Mouse (Mus musculus): ENCODE data around the gene Klhdc4.

Klhdc4 gene

GRCm38 (mm10) chr8:121850018-121850417 is 20.6 kb upstream of the Klhdc4 start:
- DNase-seq (ENCODE audit: low read depth, low spot score) = peak; percentile 83

- no peak for DNase-seq (ENCODE audit: low read depth, low spot score)
Measured at GRCm38 (mm10) chr8:121849303-121849702, 19.9 kb upstream of the Klhdc4 start.

- peak; percentile 16 for DNase-seq (ENCODE audit: low read depth, low spot score)
Measured at GRCm38 (mm10) chr8:121848495-121848894, 19.1 kb upstream of the Klhdc4 start.

- no peak for DNase-seq (ENCODE audit: low read depth, low spot score)
Measured at GRCm38 (mm10) chr8:121847987-121848386, 18.6 kb upstream of the Klhdc4 start.

- DNase-seq (ENCODE audit: low read depth, low spot score) = no peak
Measured at GRCm38 (mm10) chr8:121847261-121847822, 18.0 kb upstream of the Klhdc4 start.

- DNase-seq (ENCODE audit: low read depth, low spot score) = no peak
Measured at GRCm38 (mm10) chr8:121846815-121847214, 17.4 kb upstream of the Klhdc4 start.

GRCm38 (mm10) chr8:121844765-121845164 is 15.4 kb upstream of the Klhdc4 start:
- DNase-seq (ENCODE audit: low read depth, low spot score) = no peak

- no peak for DNase-seq (ENCODE audit: low read depth, low spot score)
Measured at GRCm38 (mm10) chr8:121843184-121843733, 13.9 kb upstream of the Klhdc4 start.

- DNase-seq (ENCODE audit: low read depth, low spot score) = no peak
Measured at GRCm38 (mm10) chr8:121842064-121842955, 12.9 kb upstream of the Klhdc4 start.

GRCm38 (mm10) chr8:121841242-121841641 is 11.9 kb upstream of the Klhdc4 start:
- DNase-seq (ENCODE audit: low read depth, low spot score) = peak; percentile 32

GRCm38 (mm10) chr8:121832503-121832902 is 3.1 kb upstream of the Klhdc4 start:
- peak; percentile 87 for DNase-seq (ENCODE audit: low read depth, low spot score)

- peak; percentile 16 for DNase-seq (ENCODE audit: low read depth, low spot score)
Measured at GRCm38 (mm10) chr8:121832061-121832460, 2.7 kb upstream of the Klhdc4 start.

- no peak for DNase-seq (ENCODE audit: low read depth, low spot score)
Measured at GRCm38 (mm10) chr8:121829777-121830362, 501 bp upstream of the Klhdc4 start.

- DNase-seq (ENCODE audit: low read depth, low spot score) = no peak
Measured at GRCm38 (mm10) chr8:121828376-121829023, 869 bp downstream of the Klhdc4 start.

GRCm38 (mm10) chr8:121827726-121828125 is 1.6 kb downstream of the Klhdc4 start:
- no peak for DNase-seq (ENCODE audit: low read depth, low spot score)

GRCm38 (mm10) chr8:121821770-121822169 is 7.6 kb downstream of the Klhdc4 start:
- DNase-seq (ENCODE audit: low read depth, low spot score) = no peak

- no peak for DNase-seq (ENCODE audit: low read depth, low spot score)
Measured at GRCm38 (mm10) chr8:121821320-121821719, 8.0 kb downstream of the Klhdc4 start.

GRCm38 (mm10) chr8:121820840-121821239 is 8.5 kb downstream of the Klhdc4 start:
- no peak for DNase-seq (ENCODE audit: low read depth, low spot score)

GRCm38 (mm10) chr8:121818226-121818625 is 11.1 kb downstream of the Klhdc4 start:
- DNase-seq (ENCODE audit: low read depth, low spot score) = no peak

- no peak for DNase-seq (ENCODE audit: low read depth, low spot score)
Measured at GRCm38 (mm10) chr8:121811931-121812570, 17.3 kb downstream of the Klhdc4 start.

- DNase-seq (ENCODE audit: low read depth, low spot score) = no peak
Measured at GRCm38 (mm10) chr8:121811502-121811901, 17.9 kb downstream of the Klhdc4 start.
